Mouse (Mus musculus): ENCODE results near the gene Smg5.

Smg5 gene

GRCm38 (mm10) chr3:88395742-88396141, 59.7 kb downstream of the Smg5 start:
- no peak for DNase-seq

GRCm38 (mm10) chr3:88398666-88399065, 62.6 kb downstream of the Smg5 start:
- DNase-seq = no peak

GRCm38 (mm10) chr3:88403522-88404230, 67.6 kb downstream of the Smg5 start:
- no peak for DNase-seq

GRCm38 (mm10) chr3:88407090-88407489, 71.0 kb downstream of the Smg5 start:
- peak; percentile 50 to 59 for DNase-seq

- DNase-seq = no peak
Observed at GRCm38 (mm10) chr3:88407529-88407928, 71.5 kb downstream of the Smg5 start.

GRCm38 (mm10) chr3:88408953-88409352, 72.9 kb downstream of the Smg5 start:
- DNase-seq = no peak

- DNase-seq = peak; percentile 89 to 93
Observed at GRCm38 (mm10) chr3:88409741-88410644, 73.9 kb downstream of the Smg5 start, which contains the start of gene Pmf1. Gene Pmf1 (minus strand): TSS chr3:88410331.

- DNase-seq = no peak
Observed at GRCm38 (mm10) chr3:88410645-88411031, 74.6 kb downstream of the Smg5 start.

GRCm38 (mm10) chr3:88411681-88412080, 75.6 kb downstream of the Smg5 start:
- no peak for DNase-seq
